Mouse (Mus musculus): ENCODE data around the gene Arhgap28. TPM values are rescaled to one million over a fixed set of nuclear protein-coding genes. Genes with fewer than 3 reads are reported as not detected.

Arhgap28 gene
- total RNA-seq, 1 experiment from 2014 or later: not detected

GRCm38 (mm10) chr17:67950523-67951213 lies 53.3 kb downstream of the Arhgap28 start:
- ATAC-seq (replicated peaks; ENCODE audit: insufficient number of reproducible peaks, low FRiP score, low TSS enrichment, poor library complexity, severe bottlenecking): no peak

- no peak for ATAC-seq (replicated peaks; ENCODE audit: insufficient number of reproducible peaks, low FRiP score, low TSS enrichment, poor library complexity, severe bottlenecking)
These were observed 55.3 kb downstream of the Arhgap28 start for GRCm38 (mm10) chr17:67948601-67949000.

- no peak for ATAC-seq (replicated peaks; ENCODE audit: insufficient number of reproducible peaks, low FRiP score, low TSS enrichment, poor library complexity, severe bottlenecking)
These were observed 58.5 kb downstream of the Arhgap28 start for GRCm38 (mm10) chr17:67945453-67945852.

- ATAC-seq (replicated peaks; ENCODE audit: insufficient number of reproducible peaks, low FRiP score, low TSS enrichment, poor library complexity, severe bottlenecking): no peak
These were observed 59.7 kb downstream of the Arhgap28 start for GRCm38 (mm10) chr17:67944256-67944655.

GRCm38 (mm10) chr17:67941026-67941425 lies 62.9 kb downstream of the Arhgap28 start:
- no peak for ATAC-seq (replicated peaks; ENCODE audit: insufficient number of reproducible peaks, low FRiP score, low TSS enrichment, poor library complexity, severe bottlenecking)

- peak; percentile 60; the same call in 1 of the 2 replicates for ATAC-seq (replicated peaks; ENCODE audit: insufficient number of reproducible peaks, low FRiP score, low TSS enrichment, poor library complexity, severe bottlenecking)
These were observed 66.9 kb downstream of the Arhgap28 start for GRCm38 (mm10) chr17:67937050-67937449.

GRCm38 (mm10) chr17:67935556-67935955 lies 68.4 kb downstream of the Arhgap28 start:
- no peak for ATAC-seq (replicated peaks; ENCODE audit: insufficient number of reproducible peaks, low FRiP score, low TSS enrichment, poor library complexity, severe bottlenecking)

GRCm38 (mm10) chr17:67931396-67931795 lies 72.5 kb downstream of the Arhgap28 start:
- no peak for ATAC-seq (replicated peaks; ENCODE audit: insufficient number of reproducible peaks, low FRiP score, low TSS enrichment, poor library complexity, severe bottlenecking)

- ATAC-seq (replicated peaks; ENCODE audit: insufficient number of reproducible peaks, low FRiP score, low TSS enrichment, poor library complexity, severe bottlenecking): peak; percentile 74
These were observed 73.0 kb downstream of the Arhgap28 start for GRCm38 (mm10) chr17:67930957-67931356.

GRCm38 (mm10) chr17:67930467-67930866 lies 73.5 kb downstream of the Arhgap28 start:
- peak; percentile 48 for ATAC-seq (replicated peaks; ENCODE audit: insufficient number of reproducible peaks, low FRiP score, low TSS enrichment, poor library complexity, severe bottlenecking)

- ATAC-seq (replicated peaks; ENCODE audit: insufficient number of reproducible peaks, low FRiP score, low TSS enrichment, poor library complexity, severe bottlenecking): no peak
These were observed 75.6 kb downstream of the Arhgap28 start for GRCm38 (mm10) chr17:67928280-67928679.

- ATAC-seq (replicated peaks; ENCODE audit: insufficient number of reproducible peaks, low FRiP score, low TSS enrichment, poor library complexity, severe bottlenecking): no peak
These were observed 76.1 kb downstream of the Arhgap28 start for GRCm38 (mm10) chr17:67927864-67928263.

- no peak for ATAC-seq (replicated peaks; ENCODE audit: insufficient number of reproducible peaks, low FRiP score, low TSS enrichment, poor library complexity, severe bottlenecking)
These were observed 84.0 kb downstream of the Arhgap28 start for GRCm38 (mm10) chr17:67919959-67920358.

- no peak for ATAC-seq (replicated peaks; ENCODE audit: insufficient number of reproducible peaks, low FRiP score, low TSS enrichment, poor library complexity, severe bottlenecking)
These were observed 85.7 kb downstream of the Arhgap28 start for GRCm38 (mm10) chr17:67918201-67918600.

GRCm38 (mm10) chr17:67916901-67917300 lies 87.0 kb downstream of the Arhgap28 start:
- ATAC-seq (replicated peaks; ENCODE audit: insufficient number of reproducible peaks, low FRiP score, low TSS enrichment, poor library complexity, severe bottlenecking): no peak

- no peak for ATAC-seq (replicated peaks; ENCODE audit: insufficient number of reproducible peaks, low FRiP score, low TSS enrichment, poor library complexity, severe bottlenecking)
These were observed 91.3 kb downstream of the Arhgap28 start for GRCm38 (mm10) chr17:67912640-67913039.

GRCm38 (mm10) chr17:67912051-67912450 lies 91.9 kb downstream of the Arhgap28 start:
- no peak for ATAC-seq (replicated peaks; ENCODE audit: insufficient number of reproducible peaks, low FRiP score, low TSS enrichment, poor library complexity, severe bottlenecking)

- no peak for ATAC-seq (replicated peaks; ENCODE audit: insufficient number of reproducible peaks, low FRiP score, low TSS enrichment, poor library complexity, severe bottlenecking)
These were observed 95.4 kb downstream of the Arhgap28 start for GRCm38 (mm10) chr17:67908537-67908936.

- ATAC-seq (replicated peaks; ENCODE audit: insufficient number of reproducible peaks, low FRiP score, low TSS enrichment, poor library complexity, severe bottlenecking): no peak
These were observed 95.8 kb downstream of the Arhgap28 start for GRCm38 (mm10) chr17:67908137-67908536.

GRCm38 (mm10) chr17:67907532-67908054 lies 96.3 kb downstream of the Arhgap28 start:
- no peak for ATAC-seq (replicated peaks; ENCODE audit: insufficient number of reproducible peaks, low FRiP score, low TSS enrichment, poor library complexity, severe bottlenecking)
